Mouse (Mus musculus) forelimb bud, embryonic 11.5 days (tissue): ENCODE measurements around the gene Rnf151.
A peak's percentile ranks its signal among the peaks of the same experiment; 100 is the strongest.

Experiments used
- DNase-seq: peaks from one replicate; pipeline ENCODE4 v3.0.0-alpha.2; 2012; ENCODE audit warnings: low read depth, low spot score

Gene Rnf151

DNA sequence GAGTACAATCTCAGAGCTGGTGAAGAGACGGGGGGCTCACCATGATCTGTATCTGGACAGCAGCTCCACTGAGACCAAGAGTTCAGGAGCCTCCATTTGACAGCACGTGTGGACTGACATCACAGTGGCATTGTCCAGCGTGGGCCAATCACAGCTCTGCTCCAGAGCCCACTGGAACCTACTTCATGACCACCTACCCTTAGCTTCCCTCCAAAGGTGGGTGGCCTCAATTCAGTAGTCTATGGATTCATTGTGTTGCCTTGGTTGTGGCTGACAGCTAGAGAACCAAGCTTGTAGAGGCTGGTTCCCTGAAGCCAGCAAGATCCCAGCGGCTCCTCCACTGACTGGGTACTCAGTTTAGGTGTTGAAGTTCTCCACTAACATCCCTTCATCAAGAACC, at the start of gene Rnf151, which contains the start of gene Rps2:
Gene Rnf151, minus strand, starts transcription at position 121 of the 400 bp plus-strand sequence.
Gene Rps2, plus strand, starts transcription at position 174 of the 400 bp plus-strand sequence.
- no peak for DNase-seq

DNA sequence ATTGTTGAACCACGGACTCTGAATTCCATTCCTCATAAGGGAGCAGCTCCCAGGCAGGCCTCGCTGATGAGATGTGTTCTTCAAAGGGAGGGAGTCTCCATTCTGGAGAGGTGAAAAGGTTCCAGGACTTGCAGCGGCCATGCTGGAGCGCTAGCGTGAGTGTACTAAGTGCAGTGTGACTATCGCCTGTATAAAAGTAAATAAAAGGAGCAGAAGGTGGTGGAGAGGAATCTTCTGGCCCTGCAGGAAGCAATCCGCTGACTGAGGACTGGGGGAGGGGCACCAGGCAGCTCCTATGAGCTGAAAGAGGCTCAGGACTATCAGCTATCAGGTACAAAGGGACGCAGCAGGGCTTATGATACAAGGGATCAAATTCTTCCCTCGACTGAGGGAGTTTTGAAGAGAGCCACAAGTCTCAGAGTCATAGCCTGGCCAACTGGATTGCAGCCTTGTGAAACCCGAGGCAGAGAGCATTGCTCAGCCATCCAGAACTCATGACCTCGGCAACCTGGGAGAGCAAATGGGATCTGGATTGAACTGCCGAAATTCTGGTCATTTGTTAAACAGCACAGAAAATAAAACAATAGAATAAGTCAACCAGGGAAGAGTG, 48.5 kb upstream of the Rnf151 start:
- no peak for DNase-seq

DNA sequence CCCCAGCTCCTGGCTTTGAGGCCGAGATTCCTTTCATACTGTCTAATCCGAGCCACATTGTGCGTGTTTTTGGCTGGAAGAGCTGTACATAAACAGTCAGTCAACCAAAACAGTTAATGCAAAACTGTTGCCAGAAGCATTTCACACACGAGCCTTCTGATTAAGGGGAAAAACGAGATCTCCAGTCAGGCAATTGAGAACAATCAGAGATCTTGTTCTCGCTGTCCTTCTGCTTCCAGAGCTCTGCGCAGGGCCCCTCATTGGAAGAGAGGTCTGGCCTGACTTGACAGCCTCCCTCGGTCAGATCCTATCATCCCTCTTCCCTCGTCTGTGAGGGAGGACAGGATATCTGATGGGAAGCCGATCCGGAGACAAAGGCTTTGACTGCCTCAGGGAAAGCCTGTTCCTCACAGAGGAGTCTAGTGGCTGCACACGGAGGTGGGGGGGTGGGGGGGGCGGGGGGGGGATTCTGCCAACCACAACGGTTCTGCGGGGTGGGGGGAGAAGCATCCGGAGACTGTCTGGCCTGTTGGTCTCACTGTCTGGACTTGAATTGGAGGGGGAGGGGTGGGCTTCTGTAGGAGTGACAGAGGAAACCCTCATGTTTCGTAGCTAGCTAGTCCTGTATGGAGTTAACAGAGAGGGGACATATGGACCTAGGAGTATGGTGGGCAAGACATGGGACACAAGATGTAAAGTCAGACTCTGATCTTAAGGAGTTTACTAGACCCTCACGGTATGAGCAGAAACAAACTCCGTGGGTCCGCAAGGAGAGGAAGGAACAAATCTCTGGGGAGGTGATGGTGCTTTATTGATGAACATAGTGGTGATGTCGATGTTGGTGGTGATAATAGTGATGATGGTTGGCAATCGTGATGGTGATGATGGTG, 47.4 kb upstream of the Rnf151 start:
- no peak for DNase-seq

DNA sequence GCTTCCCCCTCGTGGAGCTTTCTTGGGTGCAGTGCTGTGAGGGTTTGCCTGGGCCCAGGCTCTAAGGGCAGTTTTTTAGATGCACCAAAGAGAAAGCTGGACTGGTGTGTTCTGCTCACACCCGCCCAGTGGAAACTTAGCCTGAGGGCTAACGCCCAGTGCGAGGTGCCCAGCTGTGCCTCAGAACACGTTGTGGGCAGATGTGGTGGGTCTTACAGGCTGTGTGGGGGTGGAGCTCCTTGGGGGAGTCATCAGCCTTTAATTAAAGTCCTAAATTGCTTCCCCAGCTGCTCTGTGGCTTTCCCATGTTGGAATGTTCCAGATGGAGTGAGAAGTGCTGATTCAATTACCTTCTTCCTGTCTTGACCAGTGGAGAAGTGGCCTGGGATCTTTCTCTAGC, 43.3 kb upstream of the Rnf151 start:
- DNase-seq = peak; percentile 79

DNA sequence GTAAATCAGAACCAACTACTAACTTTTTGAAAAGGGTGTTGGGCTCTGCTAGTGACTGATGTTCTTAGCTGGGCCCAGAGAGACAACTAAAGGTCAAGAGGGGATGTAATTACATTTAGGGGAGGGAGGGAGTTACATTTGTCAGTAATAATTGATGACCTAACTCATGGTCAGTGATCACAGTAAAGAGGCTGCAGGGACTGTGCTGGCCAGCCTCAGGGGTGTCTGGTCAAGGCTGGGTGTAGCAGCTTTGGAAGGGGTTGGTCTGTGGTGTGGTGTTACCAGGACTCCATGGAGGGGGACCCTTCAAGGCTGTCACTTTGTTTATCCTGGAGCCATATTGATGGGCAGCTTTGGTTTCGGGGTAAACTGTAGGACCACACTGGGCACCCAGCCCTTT, 39.5 kb upstream of the Rnf151 start:
- no peak for DNase-seq

DNA sequence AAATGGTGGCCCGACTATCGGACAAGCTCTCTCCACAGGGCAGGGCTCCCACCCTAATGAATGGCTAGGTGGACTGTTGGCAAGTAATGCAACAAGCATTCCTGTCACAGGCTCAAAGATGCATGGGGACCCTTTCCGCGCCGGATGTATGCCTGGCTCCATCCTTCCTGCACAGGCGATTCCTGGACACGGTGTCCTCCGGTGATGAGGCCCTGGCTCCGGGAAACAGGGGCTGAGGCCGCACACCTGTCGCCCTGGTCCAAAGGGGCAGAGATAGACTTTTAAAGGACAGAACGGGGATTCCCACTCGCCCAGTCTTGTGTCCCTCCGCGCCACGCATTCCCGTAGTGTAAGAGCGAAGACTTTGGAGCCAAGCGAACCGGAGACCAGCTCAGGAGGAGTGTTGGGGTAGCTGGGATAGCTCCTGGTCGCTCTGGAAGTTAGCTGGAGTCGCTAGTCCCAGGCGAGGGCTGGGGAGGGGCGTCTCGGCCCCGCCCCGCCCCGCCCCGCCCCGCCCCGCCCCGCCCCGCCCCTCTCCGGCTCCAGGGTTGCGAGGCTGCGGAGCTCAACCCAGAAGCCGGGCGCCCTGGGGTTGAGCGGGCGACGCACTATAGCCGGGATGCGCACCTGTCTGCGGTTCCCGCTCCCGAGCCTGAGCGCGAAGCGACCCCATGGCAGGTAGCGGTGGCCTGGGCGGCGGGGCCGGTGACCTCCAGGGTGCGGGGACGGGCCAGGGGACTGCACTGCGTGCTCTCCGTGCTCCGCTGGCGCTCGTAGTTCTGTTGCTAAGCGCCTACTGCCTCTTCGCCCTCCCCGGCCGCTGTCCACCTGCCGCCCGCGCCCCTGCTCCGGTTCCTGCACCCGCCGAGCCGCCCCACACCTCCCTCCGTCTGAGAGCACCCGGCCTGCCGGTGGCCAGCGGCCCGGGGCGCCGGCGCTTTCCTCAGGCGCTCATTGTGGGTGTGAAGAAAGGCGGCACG, 34.8 kb upstream of the Rnf151 start, which contains the start of gene Hs3st6:
Gene Hs3st6, plus strand, starts transcription at position 574 of the 980 bp plus-strand sequence.
- DNase-seq = no peak

DNA sequence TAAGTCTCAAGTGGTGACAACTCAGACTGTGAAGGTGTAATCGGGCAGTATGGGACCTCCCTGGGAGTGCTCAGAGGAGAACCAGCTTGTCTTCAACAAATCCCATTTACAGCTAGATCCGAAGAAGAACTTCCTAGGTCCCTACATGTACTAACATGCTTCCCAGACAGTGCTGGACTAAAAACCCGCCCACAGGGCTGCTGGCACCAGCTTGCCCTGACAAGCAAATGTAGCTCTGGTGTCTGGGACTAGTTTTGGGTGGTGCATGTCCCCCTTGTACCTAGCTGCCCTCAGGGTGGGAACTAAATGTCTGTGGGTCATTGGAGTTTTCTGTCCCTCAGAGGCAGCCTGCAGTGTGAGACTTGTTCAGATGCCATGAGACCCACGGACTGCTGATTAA, 33.7 kb upstream of the Rnf151 start:
- no peak for DNase-seq

DNA sequence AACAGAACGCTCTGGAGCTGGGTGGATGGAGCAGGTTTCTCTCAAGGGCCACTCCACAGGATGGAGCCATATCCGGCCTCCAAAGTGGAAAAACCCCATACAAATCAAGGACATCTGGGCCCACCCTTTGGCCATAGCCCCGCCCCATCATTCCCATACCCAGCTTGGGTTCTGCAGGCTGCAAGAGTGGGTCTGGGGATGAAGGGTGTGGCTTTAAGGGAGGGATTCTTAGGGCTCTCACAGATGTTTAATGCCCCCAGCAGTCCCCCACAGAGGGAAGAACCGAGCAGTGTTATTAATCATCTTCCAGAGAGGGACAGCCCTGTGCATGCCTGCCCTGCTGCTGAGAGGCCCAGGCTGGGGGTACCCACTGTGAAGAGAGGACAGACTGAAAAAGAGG, 29.1 kb upstream of the Rnf151 start:
- no peak for DNase-seq

DNA sequence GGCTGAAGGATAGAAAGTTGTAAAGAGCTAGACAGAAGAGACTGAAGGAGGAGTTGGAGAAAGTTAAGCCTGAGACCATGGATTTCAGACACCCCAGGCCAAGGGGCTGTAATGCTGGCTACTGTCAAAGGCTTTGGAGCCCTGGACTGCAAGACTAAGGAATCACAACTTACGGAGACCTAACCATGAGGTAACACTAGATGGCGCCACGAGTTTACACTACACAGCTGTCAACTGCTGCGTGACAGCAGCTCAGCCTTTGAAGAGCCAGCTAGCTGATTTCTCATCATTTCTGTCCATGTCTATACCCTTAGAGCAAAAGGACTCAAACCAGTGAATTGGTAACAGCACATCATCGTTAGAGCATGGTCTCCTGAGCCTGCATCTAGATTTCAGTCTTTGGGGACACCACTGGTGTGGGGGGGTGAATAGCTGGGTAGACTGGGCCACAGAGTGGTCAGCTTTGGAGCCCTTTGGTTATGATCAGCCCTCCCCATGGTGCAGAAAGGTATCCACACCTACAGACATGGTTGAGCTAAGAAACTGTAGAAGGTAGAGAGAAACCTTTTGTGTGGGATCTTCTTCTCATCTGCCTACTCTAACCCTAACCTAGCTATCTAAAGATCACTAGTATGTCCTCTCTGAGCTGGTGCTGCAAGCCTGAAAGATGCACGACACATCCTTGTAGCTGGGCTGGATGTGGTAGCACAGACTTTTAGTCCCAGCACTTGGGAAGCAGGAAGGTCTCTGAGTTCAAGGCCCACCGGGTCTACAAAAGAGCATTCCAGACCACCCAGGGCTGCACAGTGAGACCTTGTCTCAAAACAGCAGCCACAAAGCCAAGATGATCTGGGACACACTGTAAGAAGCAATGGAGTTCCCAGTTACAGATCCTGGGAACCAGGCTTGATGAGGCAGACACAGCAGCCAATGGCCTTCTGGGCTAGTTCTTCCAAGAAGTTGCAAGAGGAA, 27.9 kb upstream of the Rnf151 start:
- DNase-seq = peak; percentile 93

DNA sequence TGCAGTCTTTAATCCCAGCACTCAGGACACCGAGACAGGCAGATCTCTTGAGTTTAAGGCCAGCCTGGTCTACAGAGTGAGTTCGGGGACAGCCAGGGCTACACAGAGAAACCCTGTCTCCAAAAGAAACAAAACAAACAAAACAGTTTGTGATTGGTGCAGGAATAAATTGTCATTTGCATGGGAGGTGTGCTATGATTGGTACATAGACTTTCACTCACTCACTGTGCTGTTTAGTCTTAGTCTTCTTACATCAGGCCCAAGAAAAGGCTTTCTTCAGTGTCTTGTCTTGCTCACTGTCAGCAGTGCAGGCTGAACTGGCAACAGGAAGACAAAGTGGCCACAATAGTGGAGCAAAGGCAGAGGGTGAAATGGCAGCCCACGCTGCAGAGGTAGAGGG, 26.5 kb upstream of the Rnf151 start:
- DNase-seq = no peak

DNA sequence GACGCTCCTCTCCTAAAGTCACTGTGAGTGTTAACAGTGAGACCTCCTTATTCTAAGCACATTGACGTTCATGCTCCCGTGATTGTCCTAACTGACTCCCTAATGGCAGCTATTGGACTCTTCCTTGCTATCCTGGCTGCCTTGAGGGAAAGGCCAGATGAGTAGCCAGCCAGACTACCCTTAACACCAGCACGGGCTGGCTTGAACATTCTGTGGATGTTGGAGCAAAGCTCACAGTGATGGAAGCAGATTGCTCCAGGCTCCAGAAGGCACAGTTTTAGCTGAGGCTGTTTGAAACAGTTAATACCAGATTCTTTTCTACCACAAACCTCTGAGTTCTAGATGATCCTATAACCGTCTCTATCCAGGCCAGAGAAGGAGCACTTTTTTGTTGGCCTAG, 26.0 kb upstream of the Rnf151 start:
- no peak for DNase-seq

DNA sequence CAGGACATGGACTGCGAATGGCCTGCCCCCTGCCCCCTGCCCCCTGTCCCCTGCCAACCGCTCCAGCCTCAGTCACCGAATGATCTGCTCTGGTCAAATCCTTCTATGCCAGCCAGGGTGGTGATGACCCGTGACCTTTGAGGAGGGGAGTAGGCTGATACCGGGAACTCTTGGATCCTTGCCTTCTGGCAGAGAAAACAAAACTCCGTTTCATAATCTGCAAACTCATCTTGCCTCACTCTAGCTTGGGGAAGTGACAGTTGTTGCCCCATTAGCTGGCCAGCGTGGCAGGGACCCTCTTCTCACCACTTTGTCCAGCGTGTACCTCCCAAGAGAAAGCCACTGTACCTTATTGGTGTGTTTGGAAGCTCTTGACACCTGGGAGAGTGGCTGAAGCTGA, 24.4 kb upstream of the Rnf151 start:
- no peak for DNase-seq

DNA sequence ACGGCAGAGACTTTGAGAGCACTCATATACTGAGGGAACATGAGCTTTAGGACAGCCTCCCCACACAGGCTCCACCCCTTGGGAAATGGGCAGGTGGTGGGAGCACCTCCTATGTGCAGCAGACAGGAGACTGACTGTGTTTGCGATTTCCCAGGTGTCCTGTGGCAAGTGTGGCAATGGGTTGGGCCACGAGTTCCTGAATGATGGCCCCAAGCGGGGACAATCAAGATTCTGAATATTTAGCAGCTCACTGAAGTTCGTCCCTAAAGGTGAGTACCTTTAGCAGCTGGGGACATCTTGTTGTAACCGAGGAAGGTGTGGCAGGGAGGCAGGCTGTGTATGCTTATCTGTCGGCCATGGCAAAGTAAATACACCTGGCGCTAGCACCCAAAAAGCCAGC, 22.1 kb upstream of the Rnf151 start:
- no peak for DNase-seq

DNA sequence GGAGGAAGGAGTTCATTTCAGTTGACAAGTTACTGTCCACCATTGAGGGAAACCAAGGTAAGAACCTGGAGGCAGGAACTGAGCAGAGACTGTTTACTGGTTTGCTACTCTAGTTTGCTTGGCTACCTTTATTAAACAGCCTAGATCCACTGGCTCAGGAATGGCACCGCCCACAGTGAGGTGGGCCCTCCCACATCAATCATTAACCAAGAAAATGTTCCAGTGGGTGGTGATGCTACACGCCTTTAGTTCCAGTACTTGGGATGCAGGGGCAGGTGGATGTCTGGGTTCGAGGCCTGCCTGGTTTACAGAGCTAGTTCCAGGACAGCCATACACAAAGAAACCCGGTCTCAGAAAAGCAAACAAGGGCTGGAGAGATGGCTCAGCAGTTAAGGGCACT, 20.4 kb upstream of the Rnf151 start:
- DNase-seq = no peak

DNA sequence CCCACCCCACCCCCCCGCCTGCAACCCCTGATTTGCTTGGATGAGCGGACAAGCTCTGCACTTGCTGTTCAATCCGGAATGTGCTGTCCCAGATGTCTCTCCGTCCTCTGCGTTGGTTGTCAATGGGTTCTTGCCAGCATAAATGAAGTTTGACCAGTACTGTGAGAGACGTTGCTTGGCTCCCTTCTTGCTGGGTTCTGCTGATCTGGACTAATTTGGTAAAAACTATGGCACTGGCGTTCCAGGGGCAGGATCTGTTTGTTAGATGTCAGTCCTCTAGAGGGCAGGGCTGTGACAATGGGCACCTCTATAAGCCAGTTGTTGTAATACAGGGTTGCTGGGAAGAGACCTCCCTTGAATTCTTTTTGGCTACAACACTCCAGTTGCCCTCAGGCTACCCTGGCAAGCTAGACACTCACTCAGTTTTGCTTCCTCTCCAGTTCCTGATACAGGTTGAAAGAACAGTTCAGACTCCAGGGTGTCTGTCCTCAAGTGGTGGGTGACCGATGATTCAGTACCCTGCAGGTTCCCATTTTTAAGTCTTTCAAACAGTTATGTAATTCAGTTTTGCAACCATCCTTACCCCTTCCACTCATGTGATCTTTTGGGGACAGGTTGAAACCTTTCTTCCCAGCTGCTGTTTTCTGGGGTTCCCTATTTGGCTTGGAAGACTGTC, 19.4 kb upstream of the Rnf151 start:
- no peak for DNase-seq

DNA sequence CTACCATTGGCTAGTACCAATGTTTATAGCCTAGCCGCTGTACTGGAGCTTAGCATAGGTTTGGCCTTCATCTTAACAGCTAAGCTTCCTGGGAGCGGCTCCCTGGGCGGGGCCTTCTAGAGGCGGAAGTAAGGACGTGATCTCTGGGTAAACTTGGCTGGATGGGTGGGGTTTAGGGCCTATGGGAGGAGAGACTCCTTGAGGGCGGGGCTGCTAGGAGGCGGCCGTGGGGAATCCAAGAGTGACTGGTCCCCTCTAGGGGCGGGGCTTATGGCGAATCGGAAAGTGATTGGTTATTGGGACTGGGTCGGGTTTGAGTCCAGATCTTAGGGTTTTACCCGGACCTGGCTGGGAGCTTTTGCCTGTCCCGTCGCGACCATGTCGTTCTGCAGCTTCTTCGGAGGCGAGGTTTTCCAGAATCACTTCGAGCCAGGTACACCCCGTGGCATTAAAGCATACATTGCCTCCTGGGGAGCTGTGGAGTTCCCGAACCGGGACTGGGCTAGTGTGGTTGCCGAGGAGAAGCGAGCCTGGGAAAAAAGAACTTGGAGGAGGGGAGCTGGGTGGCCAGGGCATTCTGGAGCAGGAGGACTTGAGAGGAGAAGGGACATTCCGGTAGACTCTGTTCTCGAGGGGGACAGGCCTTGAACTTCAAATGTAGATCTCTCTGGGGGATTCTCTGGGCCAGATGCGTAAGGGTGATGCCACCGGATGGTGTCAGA, 18.6 kb upstream of the Rnf151 start, which contains the start of gene Msrb1:
Gene Msrb1, plus strand, starts transcription at position 313 of the 722 bp plus-strand sequence.
- peak; percentile 94 for DNase-seq

DNA sequence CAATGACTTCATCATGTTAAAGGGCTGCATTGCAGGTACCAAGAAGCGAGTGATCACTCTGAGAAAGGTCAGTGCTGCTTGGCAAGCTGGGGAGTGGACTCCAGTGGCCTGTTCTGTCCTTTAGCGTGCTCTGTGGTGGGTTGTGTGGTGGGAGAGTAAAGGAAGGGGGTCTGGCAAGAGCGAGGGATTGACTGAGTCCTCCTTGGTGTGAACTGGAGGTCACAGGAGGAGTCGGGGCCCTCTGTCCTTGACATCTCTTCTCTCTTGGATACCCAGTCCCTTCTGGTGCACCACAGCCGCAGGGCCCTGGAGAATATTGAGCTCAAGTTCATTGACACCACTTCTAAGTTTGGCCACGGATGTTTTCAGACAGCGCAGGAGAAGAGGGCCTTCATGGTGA, 17.6 kb upstream of the Rnf151 start:
- DNase-seq = no peak

DNA sequence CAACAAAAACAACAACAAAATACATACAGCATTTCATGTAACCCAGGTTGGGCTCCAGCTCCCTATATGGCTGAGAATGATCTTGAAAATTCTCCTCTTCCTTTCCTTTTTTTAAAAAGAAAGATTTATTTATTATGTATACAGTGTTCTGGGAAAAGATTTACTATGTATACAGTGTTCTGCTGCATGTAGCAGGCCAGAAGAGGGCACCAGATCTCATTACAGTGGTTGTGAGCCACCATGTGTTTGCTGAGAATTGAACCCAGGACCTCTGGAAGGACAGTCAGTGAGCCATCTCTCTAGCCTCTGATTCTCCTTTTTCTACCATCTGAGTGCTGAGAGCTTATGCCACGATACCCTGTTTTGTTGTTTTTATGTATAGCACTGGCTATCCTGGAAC, 16.6 kb upstream of the Rnf151 start:
- DNase-seq = no peak

DNA sequence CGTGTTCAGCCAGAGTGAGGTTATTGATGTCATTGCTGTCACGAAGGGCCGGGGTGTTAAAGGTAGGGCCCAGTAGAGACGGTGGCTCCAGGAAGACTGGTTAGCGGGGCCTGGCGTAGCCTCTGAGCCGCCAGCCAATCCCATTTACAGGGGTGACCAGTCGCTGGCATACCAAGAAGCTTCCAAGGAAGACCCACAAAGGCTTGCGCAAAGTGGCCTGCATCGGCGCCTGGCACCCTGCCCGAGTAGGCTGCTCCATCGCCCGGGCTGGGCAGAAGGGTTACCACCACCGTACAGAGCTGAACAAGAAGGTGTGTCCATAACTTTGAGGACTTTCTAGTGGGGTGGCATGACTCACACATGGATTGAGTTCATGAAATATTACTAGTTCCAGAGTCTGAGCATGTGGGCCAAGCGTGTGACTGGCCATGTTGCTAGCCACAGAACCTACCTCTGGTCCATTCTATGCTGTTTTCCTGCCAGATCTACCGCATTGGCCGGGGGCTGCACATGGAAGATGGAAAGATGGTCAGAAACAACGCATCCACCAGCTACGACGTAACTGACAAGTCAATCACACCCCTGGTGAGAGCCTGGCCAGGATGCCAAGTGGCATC, 15.7 kb upstream of the Rnf151 start:
- no peak for DNase-seq
